Mouse (Mus musculus) ES-Bruce4 (cell line): ENCODE data around the gene Mfsd14b. TPM values are rescaled to one million over a fixed set of nuclear protein-coding genes. Genes with fewer than 3 reads are reported as not detected.

Source experiments
- H3K27ac ChIP-seq: 2 replicates; pipeline ENCODE4 v1.5.1; 2012; ENCODE audit warnings: low read length, inconsistent platforms; ENCODE audit not compliant: insufficient read depth
- H3K27me3 ChIP-seq: 2 replicates; pipeline ENCODE4 v1.6.1; 2012; ENCODE audit warnings: mild to moderate bottlenecking, low read length, inconsistent platforms; ENCODE audit not compliant: control insufficient read depth, poor library complexity, insufficient read depth, severe bottlenecking
- H3K36me3 ChIP-seq: 2 replicates; pipeline ENCODE4 v1.6.1; 2012; ENCODE audit warnings: inconsistent platforms, mild to moderate bottlenecking, low read length, moderate library complexity; ENCODE audit not compliant: control insufficient read depth, poor library complexity, insufficient read depth, severe bottlenecking
- H3K4me1 ChIP-seq: one replicate; pipeline ENCODE4 v1.8.1; 2011; ENCODE audit warnings: low read length; ENCODE audit not compliant: control insufficient read depth, insufficient read depth
- H3K4me3 ChIP-seq: 2 replicates; pipeline ENCODE4 v1.5.1; 2011; ENCODE audit warnings: low read depth, mild to moderate bottlenecking, low read length
- H3K9ac ChIP-seq: 2 replicates; pipeline ENCODE4 v1.6.1; 2012; ENCODE audit warnings: low read depth, mild to moderate bottlenecking, inconsistent platforms; ENCODE audit not compliant: poor library complexity, severe bottlenecking
- H3K9me3 ChIP-seq: replicated peaks from 2 replicates; pipeline ENCODE4 v1.6.1; 2012; ENCODE audit warnings: mild to moderate bottlenecking, low read length, inconsistent platforms; ENCODE audit not compliant: control insufficient read depth, poor library complexity, insufficient read depth, severe bottlenecking
- CTCF ChIP-seq: IDR thresholded peaks from one replicate; pipeline ENCODE4 v1.8.1; 2011; ENCODE audit warnings: low read depth, low read length
- EP300 ChIP-seq: IDR thresholded peaks from 2 replicates; pipeline ENCODE4 v1.6.1; 2011; ENCODE audit warnings: low read depth, low read length; ENCODE audit not compliant: insufficient read depth
- POLR2A ChIP-seq: IDR thresholded peaks from one replicate; pipeline ENCODE4 v1.8.1; 2011; ENCODE audit warnings: low read length; ENCODE audit not compliant: insufficient read depth
- polyA plus RNA-seq: library from polyadenylated mRNA; stranded (reverse); fragments of >200 nt; gene quantifications from 2 replicates; pipeline ENCODE4 v1.2.4, GENCODE M21; 2011; ENCODE audit warnings: low read depth; ENCODE audit not compliant: missing spikeins, insufficient read depth, insufficient read length

Gene Mfsd14b
- polyA plus RNA-seq, 1 experiment, result 42.5 TPM

DNA sequence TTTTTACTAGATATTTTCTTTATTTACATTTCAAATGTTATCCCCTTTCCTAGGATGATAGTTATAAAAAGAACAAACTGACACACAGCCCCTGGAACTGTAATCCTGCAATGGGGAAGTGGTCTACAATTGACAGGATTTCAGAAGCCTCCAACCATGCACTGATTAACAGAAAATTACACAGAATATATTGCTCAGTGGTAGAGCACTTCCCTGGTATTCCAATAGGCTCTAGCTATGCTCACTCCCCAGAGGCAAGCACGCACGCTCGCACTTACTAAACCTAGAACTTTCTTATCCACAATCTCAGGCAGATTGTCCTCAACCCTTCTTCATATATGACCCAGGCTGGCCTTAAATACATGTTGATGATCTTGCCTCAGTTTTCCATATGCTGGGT lies 464 bp upstream of the Mfsd14b start:
- no peak for TF ChIP-seq CTCF
- no peak for TF ChIP-seq EP300
- no peak for TF ChIP-seq POLR2A

GRCm38 (mm10) chr13:65111961-65112360 lies 814 bp downstream of the Mfsd14b start:
- Histone ChIP-seq H3K27ac (no peak overlapping the region), H3K27me3 (no peaks in the 10 kb centered on the region), H3K9ac (peak overlapping the region; percentile 74), H3K4me3 (peak overlapping the region; percentile 84), H3K9me3 (no peaks in the 10 kb centered on the region), H3K36me3 (no peaks in the 10 kb centered on the region), H3K4me1 (no peaks in the 10 kb centered on the region)
- TF ChIP-seq EP300 (no peak), POLR2A (no peak), CTCF (no peak)

More for the DNA sequence above, 464 bp upstream of the Mfsd14b start:
- Histone ChIP-seq H3K36me3 (no peaks in the 10 kb centered on the region), H3K27ac (0 out of 2 replicates have a peak overlapping the region, but pooled peaks have one; percentile 7), H3K9me3 (no peaks in the 10 kb centered on the region), H3K9ac (peak overlapping the region; percentile 38), H3K4me1 (no peaks in the 10 kb centered on the region), H3K4me3 (peak overlapping the region; percentile 50), H3K27me3 (no peaks in the 10 kb centered on the region)

DNA sequence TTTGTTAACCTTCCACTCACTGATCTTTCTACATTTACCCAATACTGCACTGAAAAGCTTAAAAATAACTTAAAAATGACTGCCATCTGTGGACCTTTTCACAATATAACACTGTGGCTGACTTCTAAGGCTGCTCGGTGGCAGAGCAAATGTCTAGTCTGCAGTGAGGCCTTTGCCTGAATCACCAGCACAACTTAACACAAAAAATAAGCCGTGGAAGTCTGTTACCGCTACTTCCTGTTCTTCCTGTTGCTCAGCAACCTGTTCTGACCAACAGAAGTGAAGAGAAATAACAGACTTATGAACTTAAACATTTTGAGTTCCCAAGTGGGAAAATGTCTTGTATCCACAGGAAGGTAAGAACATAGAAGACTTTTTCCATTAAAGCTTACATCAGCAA lies 11.5 kb downstream of the Mfsd14b start:
- no peaks in the 10 kb centered on the region for H3K9me3 ChIP-seq
- no peak for TF ChIP-seq CTCF
- TF ChIP-seq POLR2A, result no peak
- TF ChIP-seq EP300, result no peak
- H3K9ac ChIP-seq, result no peak overlapping the region

GRCm38 (mm10) chr13:65100678-65101077 lies 12.1 kb downstream of the Mfsd14b start:
- H3K36me3 ChIP-seq, result no peaks in the 10 kb centered on the region
- no peaks in the 10 kb centered on the region for H3K27me3 ChIP-seq
- no peak overlapping the region for H3K9ac ChIP-seq
- no peaks in the 10 kb centered on the region for H3K9me3 ChIP-seq
- TF ChIP-seq POLR2A (no peak), CTCF (no peak), EP300 (no peak)
- no peaks in the 10 kb centered on the region for H3K4me1 ChIP-seq
- H3K27ac ChIP-seq, result no peak overlapping the region
- no peak overlapping the region for H3K4me3 ChIP-seq

More for the DNA sequence above, 11.5 kb downstream of the Mfsd14b start:
- Histone ChIP-seq H3K4me1 (no peaks in the 10 kb centered on the region), H3K4me3 (no peak overlapping the region), H3K27me3 (no peaks in the 10 kb centered on the region), H3K36me3 (no peaks in the 10 kb centered on the region), H3K27ac (no peak overlapping the region)

- no peaks in the 10 kb centered on the region for H3K36me3 ChIP-seq
- TF ChIP-seq POLR2A, result no peak
- TF ChIP-seq CTCF, result no peak
- TF ChIP-seq EP300, result no peak
- no peaks in the 10 kb centered on the region for H3K27me3 ChIP-seq
- no peak overlapping the region for H3K27ac ChIP-seq
- no peaks in the 10 kb centered on the region for H3K9me3 ChIP-seq
- H3K4me3 ChIP-seq, result no peak overlapping the region
- H3K4me1 ChIP-seq, result no peaks in the 10 kb centered on the region
- no peak overlapping the region for H3K9ac ChIP-seq
Observed at GRCm38 (mm10) chr13:65097018-65097417, 15.8 kb downstream of the Mfsd14b start.

DNA sequence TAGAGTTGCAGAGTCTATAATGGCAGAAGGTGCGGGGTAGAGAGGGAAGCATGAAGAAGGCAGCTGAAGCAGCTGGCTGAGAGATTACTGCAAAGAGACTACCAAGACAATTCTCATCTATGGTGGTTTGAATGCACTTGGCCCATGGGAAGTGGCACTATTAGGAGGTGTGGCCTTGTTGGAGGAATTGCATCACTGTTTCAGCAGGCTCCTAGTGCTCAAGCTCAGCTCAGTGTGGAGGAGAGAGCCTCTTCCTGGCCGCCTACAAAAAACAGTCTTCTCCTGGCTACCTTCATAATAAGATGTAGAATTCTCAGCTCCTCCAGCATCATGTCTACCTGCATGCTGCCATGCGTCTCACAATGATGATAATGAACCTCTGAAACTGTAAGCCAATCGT lies 16.9 kb downstream of the Mfsd14b start:
- no peak overlapping the region for H3K9ac ChIP-seq
- H3K27me3 ChIP-seq, result no peaks in the 10 kb centered on the region
- no peak overlapping the region for H3K27ac ChIP-seq
- no peaks in the 10 kb centered on the region for H3K4me1 ChIP-seq
- H3K36me3 ChIP-seq, result no peaks in the 10 kb centered on the region
- TF ChIP-seq EP300 (no peak), CTCF (no peak), POLR2A (no peak)
- no peaks in the 10 kb centered on the region for H3K9me3 ChIP-seq
- no peak overlapping the region for H3K4me3 ChIP-seq

DNA sequence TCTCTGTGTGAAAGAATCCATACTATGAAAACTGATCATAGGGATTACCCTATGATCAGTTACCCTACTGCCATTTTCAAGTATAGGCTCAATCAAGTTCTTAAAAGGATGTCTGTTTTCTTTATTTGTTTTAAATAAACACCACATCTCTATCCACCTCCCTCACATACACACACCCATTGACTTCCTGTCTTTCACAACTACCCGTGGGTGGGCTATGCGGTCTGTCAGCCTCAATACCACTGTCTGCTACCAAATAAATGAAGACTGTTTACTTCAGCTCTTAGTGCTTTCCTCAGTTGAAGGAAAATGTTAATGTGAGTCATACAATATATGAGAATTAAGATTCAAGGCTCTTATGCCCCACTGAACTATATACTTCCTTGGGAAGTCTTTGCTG lies 42.8 kb downstream of the Mfsd14b start:
- no peaks in the 10 kb centered on the region for H3K9me3 ChIP-seq
- no peaks in the 10 kb centered on the region for H3K4me1 ChIP-seq
- 0 out of 2 replicates have a peak, but pooled peaks cover 3% of the 10 kb centered on the region for H3K36me3 ChIP-seq
- TF ChIP-seq EP300 (no peak), POLR2A (no peak), CTCF (no peak)
- no peak overlapping the region for H3K9ac ChIP-seq
- H3K27me3 ChIP-seq, result no peaks in the 10 kb centered on the region
- no peak overlapping the region for H3K27ac ChIP-seq
- no peak overlapping the region for H3K4me3 ChIP-seq
